ENCODE assay signal across 7 mouse cellular contexts in genomic region chr9:58581283-58581930, GRCm38 (mm10). TPM values are rescaled to one million over a fixed set of nuclear protein-coding genes. Genes with fewer than 3 reads are reported as not detected.
DNase-seq lines count a peak whose midpoint lies in the region; ATAC-seq and TF ChIP-seq lines count a peak whose summit lies in the region.

No protein-coding gene starts in this region.

- H3K4me2 ChIP-seq in lung, embryonic 14.5 days, result peak overlapping the region; percentile 85
- H3K4me2 ChIP-seq in embryonic facial prominence, embryonic 14.5 days (ENCODE audit: low read depth, low read length), result peak overlapping the region; percentile 68
- H3K4me2 ChIP-seq in midbrain, embryonic 12.5 days (replicated peaks), result peak overlapping the region; percentile 63

- H3K36me3 ChIP-seq in lung, embryonic 14.5 days (ENCODE audit: insufficient read depth), result no peaks in the 10 kb centered on the region
- no peaks in the 10 kb centered on the region for H3K36me3 ChIP-seq in embryonic facial prominence, embryonic 14.5 days (ENCODE audit: control insufficient read depth, insufficient read depth, low read length)
- no peaks in the 10 kb centered on the region for H3K36me3 ChIP-seq in midbrain, embryonic 12.5 days

- peak overlapping the region; percentile 82 for H3K27ac ChIP-seq in lung, embryonic 14.5 days (ENCODE audit: low read depth)
- peak overlapping the region; percentile 83 for H3K27ac ChIP-seq in embryonic facial prominence, embryonic 14.5 days (replicated peaks; ENCODE audit: low read depth, low read length)
- H3K27ac ChIP-seq in midbrain, embryonic 12.5 days (replicated peaks), result peak overlapping the region; percentile 67

- ATAC-seq in lung, embryonic 14.5 days (ENCODE audit: insufficient read depth), result peak; percentile 33
- ATAC-seq in embryonic facial prominence, embryonic 14.5 days (ENCODE audit: low read depth), result no peak
- ATAC-seq in midbrain, embryonic 12.5 days (ENCODE audit: low FRiP score, low read depth), result no peak

- TF ChIP-seq CTCF in lung, embryonic 14.5 days (IDR thresholded peaks at IDR 0.05; ENCODE audit: low read depth), result no peak

- peak overlapping the region; percentile 55 for H3K9ac ChIP-seq in lung, embryonic 14.5 days
- H3K9ac ChIP-seq in embryonic facial prominence, embryonic 14.5 days (ENCODE audit: low read depth, low read length), result peak overlapping the region; percentile 60
- H3K9ac ChIP-seq in midbrain, embryonic 12.5 days (replicated peaks), result peak overlapping the region; percentile 59

- 0 out of 2 replicates have a peak, but pooled peaks cover 8% of the 10 kb centered on the region for H3K4me1 ChIP-seq in lung, embryonic 14.5 days (ENCODE audit: insufficient read depth)
- H3K4me1 ChIP-seq in embryonic facial prominence, embryonic 14.5 days (ENCODE audit: control insufficient read depth, insufficient read depth, low read length), result peaks cover 9% of the 10 kb centered on the region
- peaks cover 14% of the 10 kb centered on the region for H3K4me1 ChIP-seq in midbrain, embryonic 12.5 days

- H3K27me3 ChIP-seq in lung, embryonic 14.5 days (ENCODE audit: insufficient read depth, low read length), result no peaks in the 10 kb centered on the region
- no peaks in the 10 kb centered on the region for H3K27me3 ChIP-seq in embryonic facial prominence, embryonic 14.5 days (replicated peaks; ENCODE audit: control insufficient read depth, insufficient read depth, low read length)
- no peaks in the 10 kb centered on the region for H3K27me3 ChIP-seq in midbrain, embryonic 12.5 days

- 27% methylated on average over 8 of the region's 8 CpGs for WGBS in lung, embryonic 14.5 days
- WGBS in embryonic facial prominence, embryonic 14.5 days, result 25% methylated on average over 8 of the region's 8 CpGs
- WGBS in midbrain, embryonic 12.5 days, result 35% methylated on average over 8 of the region's 8 CpGs

- peak overlapping the region; percentile 93 for H3K4me3 ChIP-seq in lung, embryonic 14.5 days (ENCODE audit: low read depth, low read length)
- peak overlapping the region; percentile 94 for H3K4me3 ChIP-seq in embryonic facial prominence, embryonic 14.5 days (ENCODE audit: low read depth, low read length)
- H3K4me3 ChIP-seq in midbrain, embryonic 12.5 days, result peak overlapping the region; percentile 89

- no peak for DNase-seq in lung, embryonic 14.5 days
- DNase-seq in lung, postnatal 36 days, result no peak
- no peak for DNase-seq in embryonic facial prominence, embryonic 14.5 days (ENCODE audit: low spot score)
- peak; percentile 65 for DNase-seq in induced T-regulatory cell, adult 2 months (ENCODE audit: low read depth)
- DNase-seq in urinary bladder, postnatal 36 days (ENCODE audit: low spot score in 2 of 2), result no peak
- no peak for DNase-seq in layer of hippocampus, postnatal 14 days (ENCODE audit: low spot score in 2 of 2)

- no peaks in the 10 kb centered on the region for H3K9me3 ChIP-seq in lung, embryonic 14.5 days (ENCODE audit: low read depth, low read length)
- no peaks in the 10 kb centered on the region for H3K9me3 ChIP-seq in embryonic facial prominence, embryonic 14.5 days (ENCODE audit: control insufficient read depth, low read length)
- H3K9me3 ChIP-seq in midbrain, embryonic 12.5 days, result no peaks in the 10 kb centered on the region

RNA-seq across cellular contexts. Expression of gene Nptn, which starts 0.6 kb away (rescaled TPM):
- 124 and 140 TPM in 2 replicates for polyA plus RNA-seq in lung, embryonic 14.5 days (2014; fragmentation: Nextera tagmentation; extraction: Ambion mirVana)
- 151 and 173 TPM in 2 replicates for polyA plus RNA-seq in embryonic facial prominence, embryonic 14.5 days (2014; fragmentation: Nextera tagmentation; extraction: Ambion mirVana)
- 68.6 and 75.0 TPM in 2 replicates for polyA plus RNA-seq in midbrain, embryonic 12.5 days (2016; fragmentation: Nextera tagmentation; extraction: Ambion mirVana)
- total RNA-seq in layer of hippocampus, postnatal 14 days (2021), result 100 to 1,000 TPM; 800 to 831 TPM

RNA-seq across cellular contexts. Expression of gene Cd276, which starts 26.2 kb away (rescaled TPM):
- 51.0 and 55.0 TPM in 2 replicates for polyA plus RNA-seq in lung, embryonic 14.5 days (2014; fragmentation: Nextera tagmentation; extraction: Ambion mirVana)
- polyA plus RNA-seq in embryonic facial prominence, embryonic 14.5 days (2014; fragmentation: Nextera tagmentation; extraction: Ambion mirVana), result 56.1 and 61.1 TPM in 2 replicates
- 32.1 and 36.1 TPM in 2 replicates for polyA plus RNA-seq in midbrain, embryonic 12.5 days (2016; fragmentation: Nextera tagmentation; extraction: Ambion mirVana)
- total RNA-seq in layer of hippocampus, postnatal 14 days (2021), result 10 to 100 TPM in 1 of 2 experiments, 1 to 10 TPM in 1; 8.9 to 10.8 TPM
